In genomic region chr6:32586390-32586789, GRCm38 (mm10) we compare ENCODE assay signal across 8 mouse cellular contexts. TPM values are rescaled to one million over a fixed set of nuclear protein-coding genes. Genes with fewer than 3 reads are reported as not detected.
DNase-seq lines count a peak whose midpoint lies in the region; ATAC-seq and TF ChIP-seq lines count a peak whose summit lies in the region.

No protein-coding gene starts in this region.

- intact Hi-C loops in left cerebral cortex, postnatal 36 days (cut with DNase I): loop anchor here (5.0 to 10.0 kb wide), 4 partner anchors 109 to 924 kb away; no protein-coding TSS in a partner anchor

- H3K4me3 ChIP-seq in lung, embryonic 14.5 days (ENCODE audit: low read depth, low read length): peak overlapping the region; percentile 65
- peak overlapping the region; percentile 78 for H3K4me3 ChIP-seq in forebrain, embryonic 16.5 days (replicated peaks; ENCODE audit: low read length)
- H3K4me3 ChIP-seq in hindbrain, embryonic 16.5 days (ENCODE audit: low read length): peak overlapping the region; percentile 91
- H3K4me3 ChIP-seq in midbrain, embryonic 15.5 days: peak overlapping the region; percentile 72

- H3K9ac ChIP-seq in lung, embryonic 14.5 days: peak overlapping the region; percentile 61; the same call in 1 of the 2 replicates
- peak overlapping the region; percentile 92 for H3K9ac ChIP-seq in forebrain, embryonic 16.5 days (replicated peaks; ENCODE audit: low read depth, low read length)
- peak overlapping the region; percentile 95 for H3K9ac ChIP-seq in hindbrain, embryonic 16.5 days (ENCODE audit: low read depth, low read length)
- H3K9ac ChIP-seq in midbrain, embryonic 15.5 days: peak overlapping the region; percentile 94

- H3K4me1 ChIP-seq in lung, embryonic 14.5 days (ENCODE audit: insufficient read depth): no peaks in the 10 kb centered on the region
- H3K4me1 ChIP-seq in forebrain, embryonic 16.5 days (replicated peaks; ENCODE audit: control insufficient read depth, insufficient read depth, low read length): peaks cover 36% of the 10 kb centered on the region
- peaks cover 24% of the 10 kb centered on the region for H3K4me1 ChIP-seq in hindbrain, embryonic 16.5 days (ENCODE audit: control insufficient read depth, insufficient read depth, low read depth, low read length)
- peaks cover 44% of the 10 kb centered on the region for H3K4me1 ChIP-seq in midbrain, embryonic 15.5 days

- 2% methylated on average over 13 of the region's 13 CpGs for WGBS in lung, embryonic 14.5 days
- WGBS in forebrain, embryonic 16.5 days: 1% methylated on average over 13 of the region's 13 CpGs
- WGBS in hindbrain, embryonic 16.5 days: 0% methylated on average over 13 of the region's 13 CpGs
- WGBS in midbrain, embryonic 15.5 days: under 1% methylated on average over 13 of the region's 13 CpGs

- DNase-seq in lung, embryonic 14.5 days: peak; percentile 63
- no peak for DNase-seq in lung, adult 18-20 months
- DNase-seq in left cerebral cortex, postnatal 36 days (ENCODE audit: low spot score in 2 of 2): peak; percentile 69 to 71
- no peak for DNase-seq in urinary bladder, postnatal 10 days (ENCODE audit: low spot score)
- no peak for DNase-seq in thymus, postnatal 0 days (ENCODE audit: low spot score)

- H3K27me3 ChIP-seq in lung, embryonic 14.5 days (ENCODE audit: insufficient read depth, low read length): peaks cover 69% of the 10 kb centered on the region
- no peaks in the 10 kb centered on the region for H3K27me3 ChIP-seq in forebrain, embryonic 16.5 days (replicated peaks; ENCODE audit: control insufficient read depth, insufficient read depth, low read length)
- no peaks in the 10 kb centered on the region for H3K27me3 ChIP-seq in hindbrain, embryonic 16.5 days (replicated peaks; ENCODE audit: control insufficient read depth, insufficient read depth, low read length)
- peaks cover 9% of the 10 kb centered on the region; the same call in 1 of the 2 replicates for H3K27me3 ChIP-seq in midbrain, embryonic 15.5 days (replicated peaks)

- H3K9me3 ChIP-seq in lung, embryonic 14.5 days (ENCODE audit: low read depth, low read length): no peaks in the 10 kb centered on the region
- no peaks in the 10 kb centered on the region for H3K9me3 ChIP-seq in forebrain, embryonic 16.5 days (ENCODE audit: control insufficient read depth, low read length)
- H3K9me3 ChIP-seq in hindbrain, embryonic 16.5 days (ENCODE audit: control insufficient read depth, low read length): no peaks in the 10 kb centered on the region
- H3K9me3 ChIP-seq in midbrain, embryonic 15.5 days: no peaks in the 10 kb centered on the region

- TF ChIP-seq CTCF in lung, embryonic 14.5 days (IDR thresholded peaks at IDR 0.05; ENCODE audit: low read depth): 0 out of 2 replicates have a peak, but pooled peaks have one; percentile 3

- no peaks in the 10 kb centered on the region for H3K36me3 ChIP-seq in lung, embryonic 14.5 days (ENCODE audit: insufficient read depth)
- H3K36me3 ChIP-seq in forebrain, embryonic 16.5 days (ENCODE audit: control insufficient read depth, insufficient read depth): no peaks in the 10 kb centered on the region
- no peaks in the 10 kb centered on the region for H3K36me3 ChIP-seq in hindbrain, embryonic 16.5 days (ENCODE audit: control insufficient read depth, insufficient read depth, low read length)
- H3K36me3 ChIP-seq in midbrain, embryonic 15.5 days (replicated peaks): no peaks in the 10 kb centered on the region

- ATAC-seq in lung, embryonic 14.5 days (ENCODE audit: insufficient read depth): no peak
- peak; percentile 32 for ATAC-seq in forebrain, embryonic 16.5 days
- 0 out of 2 replicates have a peak, but pooled peaks have one; percentile 16 for ATAC-seq in hindbrain, embryonic 16.5 days
- ATAC-seq in midbrain, embryonic 15.5 days (replicated peaks): no peak; the same call in 1 of the 2 replicates

- H3K27ac ChIP-seq in lung, embryonic 14.5 days (ENCODE audit: low read depth): no peak overlapping the region
- peak overlapping the region; percentile 93 for H3K27ac ChIP-seq in forebrain, embryonic 16.5 days (ENCODE audit: low read length)
- peak overlapping the region; percentile 94 for H3K27ac ChIP-seq in hindbrain, embryonic 16.5 days (ENCODE audit: low read depth, low read length)
- H3K27ac ChIP-seq in midbrain, embryonic 15.5 days: peak overlapping the region; percentile 92

- H3K4me2 ChIP-seq in lung, embryonic 14.5 days: peak overlapping the region; percentile 99
- H3K4me2 ChIP-seq in forebrain, embryonic 16.5 days (ENCODE audit: low read length): peak overlapping the region; percentile 83
- H3K4me2 ChIP-seq in hindbrain, embryonic 16.5 days (ENCODE audit: low read length): peak overlapping the region; percentile 81
- H3K4me2 ChIP-seq in midbrain, embryonic 15.5 days: peak overlapping the region; percentile 66

RNA-seq across cellular contexts. Expression of gene Plxna4, which starts 1.6 kb away (rescaled TPM):
- 2.4 and 2.6 TPM in 2 replicates for polyA plus RNA-seq in lung, embryonic 14.5 days (2014; fragmentation: Nextera tagmentation; extraction: Ambion mirVana)
- 25.8 and 28.2 TPM in 2 replicates for polyA plus RNA-seq in forebrain, embryonic 16.5 days (2015; fragmentation: Nextera tagmentation; extraction: Ambion mirVana)
- polyA plus RNA-seq in hindbrain, embryonic 16.5 days (2015; fragmentation: Nextera tagmentation; extraction: Ambion mirVana): 14.0 and 15.2 TPM in 2 replicates
- 10 to 100 TPM; 62.9 to 70.2 TPM for total RNA-seq in left cerebral cortex, postnatal 36 days (2021)
- 13.8 and 14.2 TPM in 2 replicates for polyA plus RNA-seq in midbrain, embryonic 15.5 days (2015; fragmentation: Nextera tagmentation; extraction: Ambion mirVana)
- 0.13 and 0.18 TPM in 2 replicates for polyA plus RNA-seq in thymus, postnatal 0 days (2015; fragmentation: Nextera tagmentation; extraction: Ambion mirVana)

Comparison
In these comparisons a context has a peak if more than half of its experiments do, and no peak if none do; other contexts are left out.
1. DNase-seq: peak in lung, embryonic 14.5 days (single experiment) and left cerebral cortex, postnatal 36 days (2 of 2); none in lung, adult 18-20 months (0 of 2), urinary bladder, postnatal 10 days (single experiment) and thymus, postnatal 0 days (single experiment).
2. ATAC-seq: peak in forebrain, embryonic 16.5 days (single experiment) and hindbrain, embryonic 16.5 days (single experiment); none in lung, embryonic 14.5 days (single experiment) and midbrain, embryonic 15.5 days (single experiment).
3. Peak in every context shown above with its lines, with median percentiles within 50 percentile points of each other: H3K4me2 ChIP-seq, H3K4me3 ChIP-seq and H3K9ac ChIP-seq.